Mouse (Mus musculus) inflammation-experienced regulatory T-cells (primary cell): ENCODE results near the gene Fkbp11. TPM values are rescaled to one million over a fixed set of nuclear protein-coding genes. Genes with fewer than 3 reads are reported as not detected.

ENCODE experiments used
- polyA plus RNA-seq, 2 experiments: library from polyadenylated mRNA; unstranded; fragments of 100-300 nt; shearing (Covaris generic); gene quantifications; one replicate each; pipeline ENCODE4 v1.2.1; 2017

Gene Fkbp11
- 1 to 10 TPM; 1.1 to 4.0 TPM for polyA plus RNA-seq

DNA sequence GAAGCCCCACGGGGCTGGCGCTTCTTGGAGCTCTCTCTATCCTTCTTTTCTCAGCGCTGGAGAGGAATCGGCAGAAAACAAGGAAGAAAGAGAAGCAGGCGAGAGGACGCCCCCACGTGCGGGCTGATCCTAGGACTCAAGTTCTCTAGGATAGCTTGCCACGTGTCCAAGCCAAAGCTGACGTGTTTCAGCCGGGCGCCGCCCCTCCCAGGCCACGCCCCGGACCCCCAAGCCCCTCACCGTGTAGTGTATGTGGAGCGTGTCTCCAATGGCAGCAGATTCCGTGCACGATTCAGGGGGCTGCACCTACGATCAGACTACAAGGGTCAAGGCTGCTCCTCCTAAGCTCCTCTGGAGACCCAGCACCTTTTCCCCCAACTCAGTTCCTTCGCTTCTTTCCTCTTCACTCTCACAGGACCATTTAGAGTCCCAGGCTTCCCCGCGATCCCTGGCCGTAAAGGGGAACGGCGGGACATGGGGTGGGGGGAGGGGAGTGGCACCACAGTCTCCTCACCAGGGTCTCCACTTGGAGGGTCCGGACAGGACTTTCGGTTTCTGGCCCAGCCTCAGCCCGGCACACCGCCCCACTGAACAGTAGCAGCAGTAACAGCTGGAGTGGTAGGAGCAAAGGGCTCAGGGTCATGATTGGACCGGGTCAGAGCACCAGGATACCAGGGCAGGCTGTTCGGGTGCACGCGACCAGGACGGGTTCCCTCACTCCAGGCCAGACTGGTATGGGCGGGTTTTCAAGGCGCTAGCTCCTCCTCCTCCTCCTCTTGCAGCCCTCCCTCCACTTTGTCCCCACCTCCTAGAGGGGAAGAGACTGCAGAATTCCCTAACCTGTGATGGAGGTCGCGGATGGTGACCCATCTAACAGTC lies at the start of gene Fkbp11:
Fkbp11 (minus strand) TSS at position 756 of the 879 bp plus-strand sequence.

DNA sequence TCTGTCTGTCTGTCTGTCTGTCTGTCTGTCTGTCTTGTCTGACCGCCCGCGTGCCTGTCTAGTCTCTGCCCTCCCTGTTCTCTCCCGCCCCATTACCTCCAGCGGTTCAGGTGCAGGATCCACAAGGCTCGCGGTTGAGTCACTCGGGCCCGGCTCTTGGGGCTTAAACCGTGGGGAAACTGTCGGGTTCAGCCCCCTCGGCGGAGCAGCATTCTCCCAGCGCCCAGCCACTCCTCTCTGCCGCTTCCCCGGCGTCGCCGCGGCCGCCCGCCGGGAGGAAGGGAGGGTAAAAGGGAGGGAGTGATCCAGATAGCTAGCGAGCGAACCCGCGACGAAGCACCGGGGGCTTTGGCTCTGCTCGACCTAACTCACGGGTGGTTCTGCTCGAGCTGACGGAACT lies 49.8 kb upstream of the Fkbp11 start, which contains the start of gene Wnt10b:
Wnt10b (minus strand) TSS at position 389 of the 400 bp plus-strand sequence.

DNA sequence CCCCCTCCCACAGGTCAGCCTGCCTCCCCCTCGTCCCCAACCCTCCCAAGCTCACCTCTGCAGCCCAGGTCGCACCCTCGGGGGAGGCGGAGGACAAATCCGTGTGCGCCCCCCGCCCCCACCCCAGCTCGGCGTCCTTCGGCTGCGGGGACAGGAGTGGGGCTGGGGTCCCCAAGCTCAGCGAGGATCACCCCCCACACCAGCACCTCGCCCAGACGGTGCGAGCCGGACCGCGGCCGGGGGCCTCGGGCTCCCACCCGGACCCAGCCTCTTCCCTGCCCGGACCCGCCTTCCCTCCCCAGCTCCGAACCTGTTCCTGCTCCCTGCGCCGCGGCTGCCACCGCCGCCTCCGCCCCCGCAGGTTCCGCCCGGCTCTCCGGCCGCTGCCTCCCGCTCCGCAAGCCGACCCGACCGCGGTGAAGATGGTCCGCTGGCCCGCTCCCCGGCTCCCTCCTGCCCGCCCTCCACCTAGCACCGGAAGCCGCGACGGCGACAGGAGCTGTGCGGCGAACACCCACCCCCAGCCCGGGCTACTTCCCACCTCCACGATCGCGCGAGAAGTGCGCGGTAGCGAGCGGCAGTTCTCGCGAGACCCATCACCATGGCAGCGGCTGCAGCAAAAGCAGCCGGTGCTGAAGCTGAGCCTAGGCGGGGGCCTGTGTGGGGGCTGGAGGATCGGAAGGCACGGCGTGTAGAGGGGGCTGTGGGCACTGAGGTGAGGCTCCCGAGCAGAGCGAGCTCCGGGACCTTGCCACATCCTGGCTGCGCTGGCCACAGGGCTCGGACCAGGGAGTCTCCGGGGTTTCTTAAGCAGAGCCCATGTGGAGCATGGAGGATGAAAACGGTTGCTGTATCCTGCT lies 34.9 kb upstream of the Fkbp11 start, which contains the start of gene Arf3:
Arf3 (minus strand) TSS at position 545 of the 860 bp plus-strand sequence.

DNA sequence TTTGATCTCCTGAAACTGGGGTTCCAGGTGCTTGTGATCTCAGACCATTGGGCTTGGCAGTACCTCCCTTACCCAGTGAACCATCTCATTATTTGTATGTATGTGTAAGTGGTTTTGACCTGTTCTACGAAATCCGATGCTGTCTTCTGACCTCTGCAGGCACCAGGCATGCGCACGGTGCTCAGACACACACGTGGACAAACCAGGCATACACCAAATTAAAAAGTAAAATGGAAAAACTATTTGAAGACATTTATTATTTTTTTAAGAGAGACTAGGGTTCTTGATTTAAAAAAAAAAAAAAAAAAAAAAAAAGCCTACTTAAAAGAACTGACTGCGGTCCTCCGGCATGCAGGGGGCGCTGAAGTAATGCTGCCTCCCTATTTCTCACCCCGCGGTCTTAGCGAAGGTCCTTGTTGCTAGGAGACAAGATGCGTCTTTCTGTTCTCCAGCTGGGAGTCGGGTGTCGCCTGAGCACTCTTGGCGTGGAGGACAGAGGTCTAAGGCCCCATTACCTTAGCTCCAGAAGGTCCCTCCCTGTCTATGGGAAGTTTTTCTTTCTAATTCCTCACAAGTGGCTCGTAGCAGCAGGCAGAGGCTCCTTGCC lies 20.1 kb downstream of the Fkbp11 start, which contains the start of gene Ccdc65:
Ccdc65 (plus strand) TSS at position 442 of the 607 bp plus-strand sequence.

DNA sequence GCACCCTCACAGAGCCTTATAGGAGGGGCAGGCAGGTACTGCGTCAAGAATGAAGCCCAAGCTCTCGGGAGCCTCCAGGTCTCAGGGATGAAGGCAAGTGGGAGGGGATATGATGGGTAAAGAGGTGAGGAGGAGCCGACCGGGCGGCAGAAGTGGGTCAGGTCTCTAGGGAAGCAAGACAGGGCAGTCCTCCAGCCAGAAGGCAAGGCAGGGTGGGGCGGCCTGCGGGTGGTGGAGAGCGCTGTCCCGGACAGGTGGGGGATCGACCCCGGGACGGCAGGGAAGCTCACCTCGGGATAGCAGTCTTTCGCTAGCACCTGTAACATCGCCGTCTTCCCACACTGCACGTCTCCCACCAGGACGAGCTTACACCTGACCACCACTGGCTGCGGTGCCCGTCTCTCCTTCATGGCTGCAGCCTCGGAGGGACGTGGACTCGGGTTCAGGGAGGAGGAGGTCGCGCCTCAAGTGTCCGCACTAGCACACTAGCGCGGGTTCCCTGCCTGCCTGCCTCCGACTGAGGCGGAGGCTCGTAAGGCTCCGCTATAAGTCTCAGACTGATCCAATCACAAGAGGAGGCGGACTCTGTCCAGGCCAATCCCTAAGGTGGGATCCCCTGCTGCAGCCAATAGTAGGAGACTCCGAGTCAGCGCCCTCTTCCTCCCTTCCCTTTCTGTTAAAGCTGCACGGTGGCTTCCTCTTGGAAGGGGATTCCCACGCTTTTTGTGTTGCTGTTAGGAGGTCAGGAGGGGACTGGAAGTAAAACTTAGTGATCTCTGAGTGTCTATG lies 50.9 kb downstream of the Fkbp11 start, which contains the start of gene Rnd1:
Rnd1 (minus strand) TSS at position 522 of the 789 bp plus-strand sequence.

Other genes with a start within 250 kb of the Fkbp11 start
- under 1 TPM in 1 of 2 experiments, not detected in 1; 0.38 TPM for gene Lalba, start 245.5 kb downstream of the Fkbp11 start, polyA plus RNA-seq
- gene Olfr279, start 235.8 kb downstream of the Fkbp11 start, polyA plus RNA-seq = under 1 TPM; 0.24 to 0.65 TPM
- 100 to 1,000 TPM in 1 of 2 experiments, 10 to 100 TPM in 1; 95.3 to 111 TPM for gene Kansl2, start 193.9 kb downstream of the Fkbp11 start, polyA plus RNA-seq
- gene Ccnt1, start 157.3 kb downstream of the Fkbp11 start, polyA plus RNA-seq = 10 to 100 TPM; 59.4 to 69.7 TPM
- gene 4930415O20Rik, start 157.2 kb downstream of the Fkbp11 start, polyA plus RNA-seq = not detected
- 1 to 10 TPM in 1 of 2 experiments, under 1 TPM in 1; 0.82 to 7.4 TPM for gene Adcy6, start 118.1 kb downstream of the Fkbp11 start, polyA plus RNA-seq
- gene Cacnb3, start 97.4 kb downstream of the Fkbp11 start, polyA plus RNA-seq = 1 to 10 TPM in 1 of 2 experiments, under 1 TPM in 1; 0.34 to 4.0 TPM
- gene Ddx23, start 65.3 kb downstream of the Fkbp11 start, polyA plus RNA-seq = 10 to 100 TPM; 15.4 to 17.3 TPM
- gene Rnd1, start 50.7 kb downstream of the Fkbp11 start, polyA plus RNA-seq = 1 to 10 TPM in 1 of 2 experiments, under 1 TPM in 1; 0.93 to 2.1 TPM
- 1 to 10 TPM in 1 of 2 experiments, under 1 TPM in 1; 0.28 to 2.4 TPM for gene Ccdc65, start 20.0 kb downstream of the Fkbp11 start, polyA plus RNA-seq
- 100 to 1,000 TPM; 138 to 147 TPM for gene Arf3, start 35.0 kb upstream of the Fkbp11 start, polyA plus RNA-seq
- gene Wnt10b, start 50.0 kb upstream of the Fkbp11 start, polyA plus RNA-seq = under 1 TPM; 0.52 to 0.61 TPM
- gene Wnt1, start 61.7 kb upstream of the Fkbp11 start, polyA plus RNA-seq = under 1 TPM in 1 of 2 experiments, not detected in 1; 0.89 TPM
- gene Ddn, start 81.3 kb upstream of the Fkbp11 start, polyA plus RNA-seq = 1 to 10 TPM in 1 of 2 experiments, not detected in 1; 1.8 TPM
- gene Prkag1, start 103.3 kb upstream of the Fkbp11 start, polyA plus RNA-seq = 100 to 1,000 TPM in 1 of 2 experiments, 10 to 100 TPM in 1; 97.2 to 156 TPM
- gene Kmt2d, start 143.0 kb upstream of the Fkbp11 start, polyA plus RNA-seq = 10 to 100 TPM; 24.2 to 25.6 TPM
- gene Rhebl1, start 166.3 kb upstream of the Fkbp11 start, polyA plus RNA-seq = 10 to 100 TPM in 1 of 2 experiments, 1 to 10 TPM in 1; 9.6 to 12.5 TPM
- gene Dhh, start 170.3 kb upstream of the Fkbp11 start, polyA plus RNA-seq = under 1 TPM; 0.37 to 0.56 TPM
- 10 to 100 TPM; 53.9 to 64.4 TPM for gene Lmbr1l, start 190.0 kb upstream of the Fkbp11 start, polyA plus RNA-seq
- gene Tuba1b, start 206.4 kb upstream of the Fkbp11 start, polyA plus RNA-seq = 100 to 1,000 TPM; 386 to 432 TPM
- not detected for gene Gm49450, start 225.4 kb upstream of the Fkbp11 start, polyA plus RNA-seq
- gene Tuba1a, start 225.5 kb upstream of the Fkbp11 start, polyA plus RNA-seq = 100 to 1,000 TPM; 157 to 180 TPM